Mouse (Mus musculus) B cell, adult 67 days (primary cell): ENCODE results near the gene Olfr143. TPM values are rescaled to one million over a fixed set of nuclear protein-coding genes. Genes with fewer than 3 reads are reported as not detected.

Source experiments
- total RNA-seq, 2 experiments: library from RNA; stranded (reverse); gene quantifications; 4 replicates each; pipeline ENCODE4 v1.2.4; 2023

Gene Olfr143
- not detected for total RNA-seq

DNA sequence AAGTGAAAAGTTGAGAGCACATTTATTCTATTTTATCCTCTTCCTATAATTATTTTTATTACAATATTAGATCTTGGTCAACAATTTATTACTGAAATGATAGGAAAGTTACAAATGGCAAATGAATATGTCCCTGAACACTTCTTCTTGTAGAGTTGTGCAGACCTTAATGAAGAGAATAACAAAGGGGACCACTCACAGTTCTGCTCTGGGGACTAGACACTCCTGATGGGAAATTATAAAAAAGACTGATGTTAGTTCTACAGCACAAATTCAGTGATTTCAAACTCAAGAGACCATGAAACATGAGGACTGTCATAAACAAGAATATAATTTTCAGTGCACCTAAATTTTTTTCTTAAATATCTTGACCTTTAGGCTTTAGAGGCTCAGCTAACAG lies at the start of gene Olfr143:
Gene Olfr143 (plus strand): TSS at position 301 of the 400 bp plus-strand sequence.

GRCm38 (mm10) chr9:38208065-38208464 lies 44.5 kb upstream of the Olfr143 start, which contains the start of gene Olfr893:
TSS of gene Olfr893 (plus strand) at chr9:38208365.

GRCm38 (mm10) chr9:38217755-38218154 lies 34.8 kb upstream of the Olfr143 start, which contains the start of gene Olfr894:
TSS of gene Olfr894 (plus strand) at chr9:38218055.

DNA sequence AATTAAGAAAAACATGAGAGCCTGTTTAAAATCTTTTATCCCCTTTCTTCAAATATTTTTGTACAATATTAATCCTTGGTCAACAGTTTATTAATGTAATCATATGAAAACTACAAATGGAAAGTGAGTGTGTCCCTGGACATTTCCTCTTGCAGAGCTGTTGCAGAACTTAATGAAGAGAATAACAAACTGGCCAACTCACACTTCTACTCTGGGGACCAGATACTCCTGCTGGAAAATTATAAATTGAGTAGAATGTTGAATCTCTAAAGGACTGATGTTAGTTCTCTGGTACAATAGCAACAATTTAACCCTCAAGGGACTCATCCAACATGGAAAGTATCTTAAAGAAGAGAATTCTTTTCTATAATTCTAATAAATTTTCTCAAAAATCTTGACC lies 15.0 kb downstream of the Olfr143 start, which contains the start of gene Olfr895:
Gene Olfr895 (plus strand): TSS at position 301 of the 400 bp plus-strand sequence.

GRCm38 (mm10) chr9:38290807-38291206 lies 38.2 kb downstream of the Olfr143 start, which contains the start of gene Olfr896-ps1:
TSS of gene Olfr896-ps1 (plus strand) at chr9:38291107.

Other genes starting within 250 kb of the Olfr143 start
- gene Olfr883, start 227.0 kb upstream of the Olfr143 start, total RNA-seq = not detected
- gene Olfr884, start 206.2 kb upstream of the Olfr143 start, total RNA-seq = not detected
- gene Olfr885, start 191.5 kb upstream of the Olfr143 start, total RNA-seq = not detected
- gene Olfr887, start 168.7 kb upstream of the Olfr143 start, total RNA-seq = not detected
- not detected for gene Olfr888, start 144.6 kb upstream of the Olfr143 start, total RNA-seq
- gene Olfr889, start 137.6 kb upstream of the Olfr143 start, total RNA-seq = under 1 TPM in 1 of 2 experiments, not detected in 1; 0.12 TPM
- not detected for gene Olfr890, start 110.3 kb upstream of the Olfr143 start, total RNA-seq
- gene Olfr891, start 72.0 kb upstream of the Olfr143 start, total RNA-seq = not detected
- not detected for gene Olfr893, start 44.4 kb upstream of the Olfr143 start, total RNA-seq
- not detected for gene Olfr894, start 34.7 kb upstream of the Olfr143 start, total RNA-seq
- gene Olfr895, start 15.1 kb downstream of the Olfr143 start, total RNA-seq = not detected
- gene Olfr896-ps1, start 38.3 kb downstream of the Olfr143 start, total RNA-seq = not detected
- not detected for gene Olfr25, start 76.3 kb downstream of the Olfr143 start, total RNA-seq
- gene Olfr898, start 95.6 kb downstream of the Olfr143 start, total RNA-seq = not detected
- not detected for gene Olfr250, start 114.1 kb downstream of the Olfr143 start, total RNA-seq
- gene Olfr251, start 124.3 kb downstream of the Olfr143 start, total RNA-seq = not detected
- gene Olfr147, start 148.9 kb downstream of the Olfr143 start, total RNA-seq = not detected
- not detected for gene Olfr901, start 176.7 kb downstream of the Olfr143 start, total RNA-seq
- not detected for gene Olfr902, start 194.9 kb downstream of the Olfr143 start, total RNA-seq
- gene Olfr904, start 210.4 kb downstream of the Olfr143 start, total RNA-seq = not detected
- not detected for gene Olfr905, start 218.3 kb downstream of the Olfr143 start, total RNA-seq
- not detected for gene Olfr906, start 234.3 kb downstream of the Olfr143 start, total RNA-seq
- gene Olfr907, start 243.0 kb downstream of the Olfr143 start, total RNA-seq = not detected